Mouse (Mus musculus) cortical plate, adult 2 months (tissue): ENCODE measurements around the gene Ccr7. TPM values are rescaled to one million over a fixed set of nuclear protein-coding genes. Genes with fewer than 3 reads are reported as not detected.

Source experiments
- H3K27ac ChIP-seq: fragments of 200-500 bp; 2 replicates; pipeline ENCODE4 v1.5.1; 2012; ENCODE audit warnings: low read length, control low read depth, inconsistent platforms; ENCODE audit not compliant: insufficient read depth
- H3K4me1 ChIP-seq: fragments of 200-500 bp; 2 replicates; pipeline ENCODE4 v1.6.1; 2011; ENCODE audit warnings: low read length; ENCODE audit not compliant: control insufficient read depth, insufficient read depth
- H3K4me3 ChIP-seq: fragments of 200-500 bp; 2 replicates; pipeline ENCODE4 v1.5.1; 2011; ENCODE audit warnings: mild to moderate bottlenecking, low read length, control low read depth; ENCODE audit not compliant: insufficient read depth
- CTCF ChIP-seq: fragments of 200-500 bp; IDR thresholded peaks from 2 replicates; pipeline ENCODE4 v1.5.1; 2011; ENCODE audit warnings: mild to moderate bottlenecking, control low read depth, low read length; ENCODE audit not compliant: insufficient read depth; ENCODE audit errors: extremely low read depth
- POLR2A ChIP-seq: fragments of 200-500 bp; IDR thresholded peaks from 2 replicates; pipeline ENCODE4 v1.6.1; 2011; ENCODE audit warnings: mild to moderate bottlenecking, low read length, control low read depth; ENCODE audit not compliant: insufficient read depth; ENCODE audit errors: extremely low read depth
- polyA plus RNA-seq: library from polyadenylated mRNA; depleted of rRNA; stranded (reverse); fragments of >200 nt; gene quantifications from 2 replicates; pipeline ENCODE4 v1.2.3, GENCODE M21; 2012

Ccr7 gene
- polyA plus RNA-seq, 1 experiment = 0.15 TPM

DNA sequence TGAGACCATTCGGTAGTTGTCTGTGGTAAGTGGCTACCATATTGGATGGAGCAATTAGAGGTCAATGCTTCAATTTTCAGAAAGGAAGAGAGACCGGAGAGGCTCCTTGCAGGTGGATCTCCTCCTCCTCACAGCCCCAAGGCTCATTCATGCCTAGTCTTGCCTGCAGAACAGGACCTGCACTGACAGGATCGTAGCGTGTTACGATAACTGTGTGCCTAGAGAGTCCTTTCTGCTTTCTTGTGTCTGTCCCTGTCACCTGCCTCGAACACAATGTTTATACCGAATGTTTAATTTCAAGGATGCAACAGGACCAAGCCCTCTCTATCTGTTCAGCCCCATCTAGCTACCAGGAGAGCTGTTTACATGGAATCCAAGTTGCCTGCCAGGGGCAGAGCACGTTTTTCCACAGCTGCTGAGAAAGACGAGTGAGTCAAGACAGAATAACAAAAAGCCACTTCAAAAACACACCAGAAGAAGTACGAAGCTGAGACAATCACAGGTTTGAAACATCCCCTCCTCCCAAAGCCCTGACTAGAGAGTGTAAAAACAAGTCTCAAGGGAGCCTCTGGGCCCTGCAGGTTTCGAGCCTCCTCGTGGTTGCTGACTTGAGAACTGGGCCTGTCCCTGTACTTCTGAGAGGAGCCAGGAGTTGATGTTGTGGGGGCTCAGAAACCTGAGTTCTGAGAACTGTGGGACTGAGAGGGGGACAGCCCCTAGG is 15.8 kb upstream of the Ccr7 start:
- no peak overlapping the region for H3K27ac ChIP-seq
- H3K4me3 ChIP-seq = no peak overlapping the region
- H3K4me1 ChIP-seq = no peaks in the 10 kb centered on the region
- TF ChIP-seq POLR2A (no peak), CTCF (no peak)

DNA sequence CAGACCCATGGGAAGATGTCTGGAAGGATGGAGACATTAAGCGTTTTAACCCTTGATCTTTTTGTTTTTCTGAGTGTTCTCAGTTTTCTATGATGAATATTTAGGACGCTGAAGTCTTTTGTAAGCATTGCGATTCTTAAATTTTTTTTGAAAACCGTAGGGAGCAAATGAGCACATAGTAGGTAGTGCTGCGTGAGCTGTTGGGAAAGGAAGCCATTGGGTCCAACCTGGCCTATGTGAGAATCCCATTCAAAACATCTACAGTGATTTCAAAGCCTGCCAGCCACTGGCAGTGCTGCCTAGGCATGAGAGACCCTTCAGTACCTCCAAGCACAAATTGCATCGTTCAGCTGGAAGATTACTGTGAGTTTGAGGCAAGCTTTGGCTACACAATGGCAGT is 15.1 kb upstream of the Ccr7 start:
- TF ChIP-seq CTCF (no peak), POLR2A (no peak)
- Histone ChIP-seq H3K27ac (no peak overlapping the region), H3K4me1 (no peaks in the 10 kb centered on the region), H3K4me3 (no peak overlapping the region)

DNA sequence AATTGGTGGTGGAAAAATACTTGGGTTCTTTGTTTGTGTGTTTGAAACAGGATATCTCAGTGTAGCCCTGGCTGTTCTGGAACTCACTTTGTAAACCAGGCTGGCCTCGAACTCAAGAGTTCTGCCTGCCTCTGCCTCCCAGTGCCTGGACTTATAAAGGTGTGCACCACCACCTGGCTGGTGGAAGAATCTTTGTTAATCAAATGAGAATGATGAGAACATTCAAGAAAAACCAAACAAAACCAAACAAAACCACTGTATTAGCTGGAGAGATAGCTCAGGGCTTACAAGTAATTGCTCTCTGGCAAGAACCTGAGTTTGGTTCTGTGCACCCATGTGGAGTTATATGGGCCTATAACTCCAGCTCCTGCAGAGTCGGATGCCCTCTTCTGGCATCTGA is 14.6 kb upstream of the Ccr7 start:
- H3K27ac ChIP-seq = no peak overlapping the region
- no peak overlapping the region for H3K4me3 ChIP-seq
- TF ChIP-seq POLR2A = no peak
- no peak for TF ChIP-seq CTCF
- no peaks in the 10 kb centered on the region for H3K4me1 ChIP-seq

GRCm38 (mm10) chr11:99168030-99168474 is 13.2 kb upstream of the Ccr7 start:
- Histone ChIP-seq H3K4me1 (no peaks in the 10 kb centered on the region), H3K27ac (no peak overlapping the region), H3K4me3 (no peak overlapping the region; the same call in 1 of the 2 replicates)
- TF ChIP-seq CTCF = no peak
- no peak for TF ChIP-seq POLR2A

GRCm38 (mm10) chr11:99167576-99167975 is 12.7 kb upstream of the Ccr7 start:
- TF ChIP-seq CTCF (no peak), POLR2A (no peak)
- Histone ChIP-seq H3K4me1 (no peaks in the 10 kb centered on the region), H3K4me3 (no peak overlapping the region), H3K27ac (no peak overlapping the region)

DNA sequence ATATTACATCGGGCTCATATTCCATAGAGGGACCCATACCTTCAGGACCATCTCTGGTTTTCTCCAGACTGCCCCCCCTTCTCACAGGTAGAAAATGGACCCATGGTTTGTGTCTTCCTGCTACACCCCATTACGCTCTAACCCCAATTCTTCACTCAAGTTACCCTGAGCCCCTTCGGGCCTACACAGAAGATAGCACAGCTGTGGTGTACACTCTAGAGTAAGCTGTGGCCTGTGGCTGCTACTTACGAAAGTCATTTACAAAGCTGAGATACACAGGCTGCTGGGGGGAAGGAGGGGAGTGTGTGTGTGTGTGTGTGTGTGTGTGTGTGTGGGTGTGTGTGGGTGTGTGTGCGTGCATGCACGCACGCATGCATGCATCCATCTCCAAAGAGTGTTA is 11.4 kb upstream of the Ccr7 start:
- no peak for TF ChIP-seq POLR2A
- no peak for TF ChIP-seq CTCF
- no peak overlapping the region for H3K4me3 ChIP-seq
- no peaks in the 10 kb centered on the region for H3K4me1 ChIP-seq
- H3K27ac ChIP-seq = no peak overlapping the region

GRCm38 (mm10) chr11:99165031-99165752 is 10.3 kb upstream of the Ccr7 start:
- Histone ChIP-seq H3K27ac (no peak overlapping the region), H3K4me1 (no peaks in the 10 kb centered on the region), H3K4me3 (no peak overlapping the region)
- TF ChIP-seq CTCF (no peak), POLR2A (no peak)

DNA sequence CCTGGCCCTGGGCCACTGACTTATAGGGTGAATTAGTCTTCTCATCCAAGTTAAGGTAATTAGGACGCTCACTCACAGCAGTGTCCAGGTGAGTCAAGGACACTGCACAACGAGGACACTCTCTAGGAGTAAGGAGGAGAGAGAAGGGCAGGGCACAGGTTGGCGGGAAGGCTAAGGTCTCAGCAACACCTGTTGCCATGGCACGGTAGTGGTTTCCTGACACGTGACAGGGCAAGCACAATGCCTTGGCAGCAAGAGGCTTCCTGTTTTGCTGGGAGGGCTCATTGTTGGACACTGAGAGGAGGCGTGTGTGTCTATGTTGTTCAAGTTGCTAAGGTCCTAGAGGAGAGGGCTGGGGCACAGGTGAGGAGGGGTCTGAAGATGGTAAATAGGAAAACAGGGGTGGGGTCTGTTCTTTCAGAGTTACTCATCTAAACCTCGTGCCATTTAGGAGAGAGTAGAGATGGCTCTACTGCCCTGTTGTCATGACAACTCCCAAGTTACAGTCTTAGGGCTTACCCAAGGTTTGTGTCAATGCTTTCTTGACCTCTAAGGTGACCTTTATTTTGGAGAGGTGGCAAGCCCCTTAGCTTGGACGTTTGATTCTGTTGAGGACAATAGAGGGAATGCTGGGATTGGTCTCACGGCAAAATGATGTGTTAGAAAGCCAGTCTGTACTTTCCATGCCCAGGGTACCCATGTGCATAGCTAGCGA is 8.3 kb upstream of the Ccr7 start:
- Histone ChIP-seq H3K27ac (no peak overlapping the region), H3K4me3 (no peak overlapping the region), H3K4me1 (no peaks in the 10 kb centered on the region)
- no peak for TF ChIP-seq CTCF
- no peak for TF ChIP-seq POLR2A

- no peak overlapping the region for H3K27ac ChIP-seq
- H3K4me3 ChIP-seq = no peak overlapping the region
- no peak for TF ChIP-seq POLR2A
- no peak for TF ChIP-seq CTCF
- no peaks in the 10 kb centered on the region for H3K4me1 ChIP-seq
These were observed 6.8 kb upstream of the Ccr7 start for GRCm38 (mm10) chr11:99161648-99162047.

- H3K27ac ChIP-seq = no peak overlapping the region
- TF ChIP-seq POLR2A (no peak), CTCF (no peak)
- H3K4me3 ChIP-seq = no peak overlapping the region
- H3K4me1 ChIP-seq = no peaks in the 10 kb centered on the region
These were observed 5.4 kb upstream of the Ccr7 start for GRCm38 (mm10) chr11:99160228-99160627.
